Mouse (Mus musculus) c-Kit-negative CD71-positive TER-119-positive erythroid progenitor cells, embryonic 14.5 days (primary cell): ENCODE measurements around the gene Dnmt3b.
"Not testable (repeated sequence)": the region's sequence is repeated elsewhere in the genome, so short reads cannot be mapped to it uniquely, and the experiment has no call there.

Source experiments
- DNase-seq: peaks from one replicate; pipeline ENCODE4 v3.0.0-alpha.2; 2013; ENCODE audit warnings: low read depth, low spot score

Gene Dnmt3b

GRCm38 (mm10) chr2:153712646-153713091 is 63.4 kb downstream of the Dnmt3b start:
- no peak for DNase-seq

- no peak for DNase-seq
Observed at GRCm38 (mm10) chr2:153713227-153713626, 64.0 kb downstream of the Dnmt3b start.

- DNase-seq = not testable (repeated sequence)
Observed at GRCm38 (mm10) chr2:153717861-153718260, 68.6 kb downstream of the Dnmt3b start.

GRCm38 (mm10) chr2:153723098-153723497 is 73.8 kb downstream of the Dnmt3b start:
- DNase-seq = no peak

- DNase-seq = peak; percentile 36
Observed at GRCm38 (mm10) chr2:153724424-153724823, 75.2 kb downstream of the Dnmt3b start.

GRCm38 (mm10) chr2:153724871-153725270 is 75.6 kb downstream of the Dnmt3b start:
- no peak for DNase-seq

- no peak for DNase-seq
Observed at GRCm38 (mm10) chr2:153725291-153725690, 76.0 kb downstream of the Dnmt3b start.

GRCm38 (mm10) chr2:153734033-153734432 is 84.8 kb downstream of the Dnmt3b start:
- DNase-seq = no peak
